Mouse (Mus musculus) heart, postnatal 4 days (tissue): ENCODE measurements around the gene Gm12695. TPM values are rescaled to one million over a fixed set of nuclear protein-coding genes. Genes with fewer than 3 reads are reported as not detected.

Experiments used
- DNase-seq: peaks from one replicate; pipeline ENCODE4 v3.0.0; 2021
- total RNA-seq, 2 experiments: library from RNA; stranded (reverse); gene quantifications; 2 replicates each; pipeline ENCODE4 v1.2.3; 2021

The Gm12695 gene
- not detected for total RNA-seq

GRCm38 (mm10) chr4:96785086-96785485 lies at the start of gene Gm12695:
TSS of gene Gm12695 (minus strand) at chr4:96785186.
- DNase-seq: no peak

- DNase-seq: no peak
Observed at GRCm38 (mm10) chr4:96825540-96826045, 40.6 kb upstream of the Gm12695 start.

GRCm38 (mm10) chr4:96806824-96807808 lies 22.1 kb upstream of the Gm12695 start:
- DNase-seq: no peak

GRCm38 (mm10) chr4:96799380-96800157 lies 14.6 kb upstream of the Gm12695 start:
- peak; percentile 32 for DNase-seq

- peak; percentile 58 for DNase-seq
Observed at GRCm38 (mm10) chr4:96797583-96797982, 12.6 kb upstream of the Gm12695 start.

- DNase-seq: no peak
Observed at GRCm38 (mm10) chr4:96791301-96791700, 6.3 kb upstream of the Gm12695 start.

GRCm38 (mm10) chr4:96789905-96790304 lies 4.9 kb upstream of the Gm12695 start:
- DNase-seq: no peak

- no peak for DNase-seq
Observed at GRCm38 (mm10) chr4:96786610-96787009, 1.6 kb upstream of the Gm12695 start.

- DNase-seq: no peak
Observed at GRCm38 (mm10) chr4:96772966-96773566, 11.9 kb downstream of the Gm12695 start.

- no peak for DNase-seq
Observed at GRCm38 (mm10) chr4:96766396-96766998, 18.5 kb downstream of the Gm12695 start.

- no peak for DNase-seq
Observed at GRCm38 (mm10) chr4:96751953-96752352, 33.0 kb downstream of the Gm12695 start.

GRCm38 (mm10) chr4:96740472-96740871 lies 44.5 kb downstream of the Gm12695 start:
- no peak for DNase-seq

GRCm38 (mm10) chr4:96729256-96729655 lies 55.7 kb downstream of the Gm12695 start:
- DNase-seq: no peak

- DNase-seq: no peak
Observed at GRCm38 (mm10) chr4:96728211-96728610, 56.8 kb downstream of the Gm12695 start.

GRCm38 (mm10) chr4:96725415-96726055 lies 59.5 kb downstream of the Gm12695 start:
- DNase-seq: no peak

- no peak for DNase-seq
Observed at GRCm38 (mm10) chr4:96722301-96722700, 62.7 kb downstream of the Gm12695 start.

- DNase-seq: no peak
Observed at GRCm38 (mm10) chr4:96718977-96719966, 65.7 kb downstream of the Gm12695 start.

GRCm38 (mm10) chr4:96718503-96718902 lies 66.5 kb downstream of the Gm12695 start:
- DNase-seq: no peak

- DNase-seq: peak; percentile 62
Observed at GRCm38 (mm10) chr4:96705281-96705951, 79.6 kb downstream of the Gm12695 start.

GRCm38 (mm10) chr4:96698218-96698561 lies 86.8 kb downstream of the Gm12695 start:
- no peak for DNase-seq
